Mouse (Mus musculus): ENCODE results near the gene Slc41a2.
A peak's percentile ranks its signal among the peaks of the same experiment; 100 is the strongest.

Gene Slc41a2

GRCm38 (mm10) chr10:83301687-83302086 is 36.0 kb downstream of the Slc41a2 start:
- DNase-seq: no peak

- no peak for DNase-seq
Observed at GRCm38 (mm10) chr10:83301054-83301453, 36.6 kb downstream of the Slc41a2 start.

GRCm38 (mm10) chr10:83297017-83297416 is 40.7 kb downstream of the Slc41a2 start:
- no peak for DNase-seq

GRCm38 (mm10) chr10:83294746-83295145 is 42.9 kb downstream of the Slc41a2 start:
- peak; percentile 21 for DNase-seq

DNA sequence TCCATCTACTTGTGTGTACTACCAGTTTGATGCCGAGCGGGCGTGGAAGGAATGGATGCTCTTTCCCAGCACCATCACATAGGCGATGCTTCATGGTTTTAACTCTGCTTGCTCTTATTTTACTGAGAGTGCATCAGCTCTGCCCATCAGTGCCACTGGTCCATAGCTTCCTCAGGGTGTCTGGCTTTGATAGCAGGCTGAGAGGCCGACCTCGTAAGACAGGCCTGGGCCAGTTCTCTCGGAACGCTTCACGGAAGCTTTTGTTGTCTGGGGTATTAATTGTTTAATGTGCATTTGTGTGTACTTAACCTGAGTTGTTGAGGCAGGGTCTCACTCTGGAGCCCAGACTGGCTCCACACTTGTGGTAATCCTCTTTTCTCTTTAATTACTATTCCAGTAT is 44.3 kb downstream of the Slc41a2 start:
- no peak for DNase-seq

- no peak for DNase-seq
Observed at GRCm38 (mm10) chr10:83291731-83292130, 46.0 kb downstream of the Slc41a2 start.

- DNase-seq: no peak
Observed at GRCm38 (mm10) chr10:83287828-83288227, 49.9 kb downstream of the Slc41a2 start.

- DNase-seq: no peak
Observed at GRCm38 (mm10) chr10:83286399-83286798, 51.3 kb downstream of the Slc41a2 start.

DNA sequence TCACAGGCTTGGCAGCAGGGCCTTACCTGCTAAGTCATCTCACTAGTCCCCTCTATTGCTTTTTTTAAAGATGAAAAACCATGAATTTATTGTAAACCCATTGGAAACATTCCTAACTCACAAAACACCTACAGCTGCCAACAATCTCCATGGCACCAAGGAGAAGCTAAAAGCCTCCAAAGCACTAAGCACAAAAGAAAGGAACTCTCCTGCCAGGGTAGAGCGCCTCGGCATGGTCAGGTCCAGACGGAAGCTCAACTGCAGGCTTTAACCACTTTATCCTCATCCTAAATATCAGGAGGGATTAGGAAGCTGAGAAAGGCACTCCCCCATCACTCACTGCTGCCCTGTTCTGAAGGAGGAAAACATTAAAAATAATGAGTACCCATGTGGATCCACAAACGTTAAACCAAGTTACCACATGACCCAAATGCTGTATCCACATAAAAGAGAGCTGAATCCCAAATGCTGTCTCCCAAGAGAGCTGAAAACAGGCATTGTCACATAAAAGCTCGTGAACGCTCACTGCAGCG is 51.9 kb downstream of the Slc41a2 start:
- DNase-seq: no peak

DNA sequence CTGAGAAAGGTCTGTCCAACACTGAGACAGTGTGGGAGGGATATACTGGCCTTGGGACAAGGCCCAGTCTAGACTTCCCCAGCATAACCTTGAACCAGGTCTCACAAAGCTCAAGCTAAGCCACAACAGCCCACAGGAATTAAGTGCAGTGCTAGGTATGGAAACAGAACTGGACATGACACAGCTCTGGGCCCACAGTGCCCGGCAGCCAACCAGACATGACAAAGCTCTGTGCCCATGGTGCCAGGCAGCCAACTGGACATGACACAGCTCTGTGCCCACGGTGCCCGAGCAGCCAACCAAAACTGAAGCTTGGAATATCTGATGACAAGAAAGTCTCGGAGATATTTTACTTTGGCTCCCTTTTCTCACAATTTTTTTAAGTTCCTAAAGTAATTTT is 52.8 kb downstream of the Slc41a2 start:
- no peak for DNase-seq

DNA sequence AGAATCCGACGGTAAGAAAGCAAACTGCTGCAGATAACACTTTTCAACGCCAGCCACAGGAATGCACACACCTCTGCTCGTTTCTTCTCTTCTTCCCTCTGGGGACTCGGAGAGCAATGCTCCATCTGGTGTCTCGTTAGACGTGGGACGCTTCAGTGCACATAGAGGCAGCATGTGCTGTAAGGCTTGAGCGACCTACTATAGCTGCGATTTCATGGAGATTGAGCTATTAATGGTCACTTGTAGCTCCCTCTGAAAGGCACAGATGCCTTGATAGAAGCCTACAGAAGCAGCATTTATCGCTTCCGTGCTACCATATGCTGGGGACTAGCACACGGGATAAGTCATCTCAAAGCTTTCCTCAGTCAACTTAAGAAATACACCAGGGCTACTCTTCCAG is 71.0 kb downstream of the Slc41a2 start:
- DNase-seq: no peak

- no peak for DNase-seq
Observed at GRCm38 (mm10) chr10:83266241-83266640, 71.4 kb downstream of the Slc41a2 start.

DNA sequence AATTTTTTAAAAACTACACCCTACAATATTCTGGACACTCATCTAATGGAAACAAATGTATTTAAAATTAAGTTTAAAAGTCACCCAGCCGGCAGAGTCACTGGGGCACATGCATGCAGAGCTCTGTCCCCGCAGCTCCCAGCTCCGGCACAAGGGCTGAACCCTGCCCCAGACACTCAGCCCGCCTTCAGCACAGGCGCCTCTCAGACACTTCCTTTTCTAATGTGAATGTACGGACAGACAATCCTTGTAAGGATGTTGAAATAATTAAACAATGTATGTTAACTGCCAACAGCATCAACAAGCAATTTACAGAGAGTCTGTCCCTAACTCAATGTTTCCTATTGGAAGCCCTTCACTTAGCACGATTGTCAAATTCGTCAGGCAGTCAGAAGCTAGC is 73.0 kb downstream of the Slc41a2 start:
- no peak for DNase-seq

DNA sequence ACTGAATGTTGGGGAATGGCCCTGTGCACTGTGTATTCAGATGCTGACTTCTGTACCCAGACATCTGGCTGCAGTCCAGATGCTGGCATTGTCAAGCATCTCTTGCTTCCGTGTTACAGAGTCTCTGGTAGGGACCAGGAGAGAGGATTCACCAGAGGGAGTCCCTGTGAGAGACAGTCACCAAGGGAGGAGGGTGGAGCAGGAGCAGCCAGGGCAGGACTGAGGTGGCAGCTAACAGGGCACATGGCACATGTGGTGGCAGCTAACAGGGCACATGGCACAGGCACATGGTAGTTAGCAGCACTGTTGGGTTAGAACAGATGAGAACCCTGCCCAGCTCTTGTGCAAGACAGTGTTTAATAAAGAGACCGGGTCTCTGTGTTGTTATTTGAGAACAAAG is 73.6 kb downstream of the Slc41a2 start:
- no peak for DNase-seq

GRCm38 (mm10) chr10:83261264-83261663 is 76.4 kb downstream of the Slc41a2 start:
- DNase-seq: no peak

- peak; percentile 36 for DNase-seq
Observed at GRCm38 (mm10) chr10:83251377-83251776, 86.3 kb downstream of the Slc41a2 start.

DNA sequence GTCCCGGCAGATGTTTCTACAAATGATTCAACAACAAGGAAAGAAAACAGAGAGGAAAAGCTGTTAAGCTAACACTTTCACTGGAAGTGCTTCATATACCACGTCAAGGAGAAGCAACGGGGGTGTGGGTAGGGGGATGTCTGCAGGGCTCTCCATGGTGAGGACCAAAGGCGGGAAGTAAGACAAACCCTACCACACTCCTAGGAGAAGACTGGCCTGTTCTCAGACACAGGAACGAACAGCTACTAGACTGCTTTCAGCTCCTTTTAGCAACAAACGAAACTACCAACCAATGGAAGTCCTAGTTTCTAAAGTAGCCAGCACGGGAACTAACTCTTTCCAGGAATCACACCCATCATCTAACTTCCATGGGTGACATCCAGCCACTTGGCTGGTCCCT is 89.6 kb downstream of the Slc41a2 start:
- no peak for DNase-seq

- DNase-seq: no peak
Observed at GRCm38 (mm10) chr10:83245720-83246119, 92.0 kb downstream of the Slc41a2 start.

GRCm38 (mm10) chr10:83244131-83244530 is 93.6 kb downstream of the Slc41a2 start:
- no peak for DNase-seq

GRCm38 (mm10) chr10:83242106-83242686 is 95.5 kb downstream of the Slc41a2 start:
- DNase-seq: peak; percentile 23

- DNase-seq: peak; percentile 24
Observed at GRCm38 (mm10) chr10:83234391-83234790, 103.3 kb downstream of the Slc41a2 start.

DNA sequence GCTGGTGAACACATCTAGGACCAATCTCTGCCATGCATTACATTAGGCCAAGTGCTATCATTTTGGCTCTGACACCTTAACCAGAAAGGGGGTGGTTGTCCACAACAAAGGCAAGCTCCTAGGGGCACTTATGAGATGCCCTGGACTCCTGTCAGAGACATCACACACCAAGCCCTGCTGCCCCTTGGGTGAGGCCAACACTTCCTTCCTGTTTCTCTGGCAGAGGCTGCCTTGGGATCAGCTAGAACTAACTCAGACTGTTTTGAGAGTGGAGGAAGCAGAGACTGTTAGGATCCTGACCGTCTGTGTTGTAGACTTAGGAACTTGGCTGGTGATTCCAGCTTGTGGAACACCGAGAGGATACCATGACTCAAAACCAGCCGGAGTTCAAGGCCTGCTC is 103.7 kb downstream of the Slc41a2 start:
- DNase-seq: no peak

DNA sequence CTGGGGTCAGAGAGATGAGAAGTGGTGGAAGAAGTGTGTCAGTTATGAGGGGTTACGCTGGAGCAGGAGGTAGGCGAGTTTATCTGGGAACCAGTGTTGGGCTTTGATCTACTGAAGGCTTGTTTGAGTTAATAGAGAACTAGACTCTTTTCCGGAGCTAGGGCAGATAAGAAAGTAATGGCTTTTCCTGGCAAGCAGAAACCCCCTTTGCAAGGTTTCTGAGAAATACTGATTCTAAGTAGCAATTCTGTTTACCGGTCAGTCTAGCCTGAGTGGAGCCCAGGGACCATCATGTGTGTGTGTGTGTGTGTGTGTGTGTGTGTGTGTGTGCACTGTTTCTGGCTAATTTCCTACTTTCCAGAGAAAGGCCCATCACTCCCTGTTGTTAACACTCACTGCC is 109.1 kb downstream of the Slc41a2 start:
- no peak for DNase-seq

GRCm38 (mm10) chr10:83224999-83225398 is 112.7 kb downstream of the Slc41a2 start:
- peak; percentile 52 for DNase-seq

- no peak for DNase-seq
Observed at GRCm38 (mm10) chr10:83220847-83221246, 116.8 kb downstream of the Slc41a2 start.
